ENCODE assay signal across 21 mouse cellular contexts in genomic region chr6:146967836-146968235, GRCm38 (mm10). TPM values are rescaled to one million over a fixed set of nuclear protein-coding genes. Genes with fewer than 3 reads are reported as not detected.
"Had no signal": no experiment of that assay in that cellular context is flagged by ENCODE, and none has a peak within 500 bp of the region (broad histone marks: within the 10 kb centered on the region; RNA-seq: fewer than 3 reads in every experiment).

No protein-coding gene starts in this region.

- H3K27ac ChIP-seq: neural tube, embryonic 13.5 days; neural tube, embryonic 15.5 days; stomach, embryonic 15.5 days; stomach, postnatal 0 days had no signal

- DNase-seq: retina, postnatal 1 day; right cerebral cortex, adult 18-20 months; right cerebral cortex, postnatal 14 days; right cerebral cortex, postnatal 25 days; right cerebral cortex, postnatal 4 days; spleen, adult 18-20 months; thymus, adult 18-20 months; thymus, adult 2 months; thymus, postnatal 14 days; thymus, postnatal 25 days; thymus, postnatal 36 days; thymus, postnatal 4 days had no signal

- H3K4me3 ChIP-seq: neural tube, embryonic 13.5 days; neural tube, embryonic 15.5 days; stomach, embryonic 15.5 days had no signal

- H3K4me2 ChIP-seq: neural tube, embryonic 13.5 days; neural tube, embryonic 15.5 days; stomach, embryonic 15.5 days had no signal

- H3K9me3 ChIP-seq: neural tube, embryonic 13.5 days; neural tube, embryonic 15.5 days; stomach, embryonic 15.5 days had no signal

- H3K36me3 ChIP-seq: neural tube, embryonic 13.5 days; neural tube, embryonic 15.5 days; stomach, embryonic 15.5 days had no signal

- H3K27me3 ChIP-seq: neural tube, embryonic 13.5 days; neural tube, embryonic 15.5 days; stomach, embryonic 15.5 days had no signal

- H3K4me1 ChIP-seq: neural tube, embryonic 13.5 days; neural tube, embryonic 15.5 days had no signal

RNA-seq across cellular contexts. Expression of gene 1700034J05Rik, which starts 13.6 kb away (rescaled TPM):
- total RNA-seq: neutrophil, adult 5-6 weeks had no signal
- polyA plus RNA-seq: neural tube, embryonic 13.5 days; neural tube, embryonic 15.5 days; small intestine, adult 2 months; spleen, adult 2 months; stomach, postnatal 0 days; thymus, adult 2 months; thymus, postnatal 0 days; urinary bladder, adult 2 months had no signal
